Mouse (Mus musculus): ENCODE measurements around the gene Obsl1. TPM values are rescaled to one million over a fixed set of nuclear protein-coding genes. Genes with fewer than 3 reads are reported as not detected.
A peak's percentile ranks its signal among the peaks of the same experiment; 100 is the strongest.

Obsl1 gene
- polyA plus RNA-seq, 1 experiment from 2014 or later = 29.3 TPM

DNA sequence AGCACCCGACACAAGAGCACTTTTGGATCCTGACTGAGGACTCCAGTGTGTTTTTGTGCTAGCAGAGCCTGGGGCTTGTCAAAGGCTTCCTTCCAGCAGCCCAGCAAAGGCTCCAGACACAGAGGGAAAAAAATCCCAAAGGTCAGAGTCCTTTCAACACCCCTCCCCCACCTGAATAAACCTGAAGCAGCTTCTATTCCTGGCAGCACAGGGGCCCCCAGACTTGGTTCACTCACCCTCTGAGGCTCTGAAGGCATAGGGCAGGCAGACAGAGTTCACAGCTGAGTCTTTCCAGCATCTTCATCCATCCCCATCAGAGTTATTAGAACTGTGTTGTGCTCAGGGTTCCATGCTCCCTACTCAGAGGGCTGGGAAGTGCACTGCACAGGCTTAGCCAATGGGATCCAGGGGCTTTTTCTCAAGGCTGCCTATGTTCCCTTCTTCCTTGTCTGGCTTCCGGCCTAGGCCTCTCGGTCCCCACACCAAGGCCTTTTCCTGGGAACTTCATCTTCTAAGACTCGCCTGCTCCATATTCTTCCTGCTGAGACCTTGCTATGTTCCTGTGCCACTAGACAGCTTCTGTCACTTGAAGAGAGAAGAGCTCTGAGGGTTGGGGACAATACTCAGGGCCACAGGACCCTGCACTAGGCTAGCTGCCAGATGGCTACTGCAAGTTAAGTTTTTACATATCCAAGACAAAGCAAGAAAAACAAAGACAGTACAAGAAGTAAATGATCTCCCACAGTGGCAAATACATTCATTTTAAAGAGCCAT lies 5.4 kb upstream of the Obsl1 start:
- H3K4me1 ChIP-seq = peaks cover 6% of the 10 kb centered on the region
- peaks cover 5% of the 10 kb centered on the region; the same call in 1 of the 2 replicates for H3K27me3 ChIP-seq (replicated peaks)
- WGBS = 56% methylated on average over 4 of the region's 4 CpGs
- no peak overlapping the region for H3K4me3 ChIP-seq
- H3K9ac ChIP-seq = no peak overlapping the region
- no peaks in the 10 kb centered on the region for H3K9me3 ChIP-seq
- no peaks in the 10 kb centered on the region for H3K36me3 ChIP-seq (replicated peaks)
- H3K27ac ChIP-seq = no peak overlapping the region
- H3K4me2 ChIP-seq = no peak overlapping the region
- no peak for ATAC-seq (replicated peaks)

DNA sequence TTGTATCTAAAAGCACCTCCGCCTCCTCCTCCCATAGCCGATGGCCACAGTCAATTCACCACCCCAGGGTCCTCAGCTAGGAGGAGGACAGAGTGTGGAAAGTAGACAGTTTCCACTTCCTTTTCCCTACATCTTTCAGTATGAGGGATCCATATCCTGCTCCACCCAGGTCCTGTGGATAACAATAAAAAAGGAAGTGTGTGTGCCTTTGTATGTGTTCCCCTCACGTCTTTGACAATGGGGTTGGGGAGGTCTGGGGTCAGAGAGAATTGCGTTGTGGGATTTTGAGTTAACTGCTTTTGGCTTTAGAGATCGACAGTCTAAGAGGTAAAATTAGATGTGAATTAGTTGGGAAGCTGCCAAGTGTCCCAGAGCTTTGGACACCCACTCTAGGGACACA lies 3.9 kb upstream of the Obsl1 start:
- 78% methylated on average over 5 of the region's 5 CpGs for WGBS
- Histone ChIP-seq H3K27me3 (replicated peaks) (peaks cover 5% of the 10 kb centered on the region; the same call in 1 of the 2 replicates), H3K4me1 (peaks cover 11% of the 10 kb centered on the region), H3K9me3 (no peaks in the 10 kb centered on the region), H3K9ac (no peak overlapping the region), H3K27ac (no peak overlapping the region), H3K36me3 (replicated peaks) (no peaks in the 10 kb centered on the region), H3K4me2 (no peak overlapping the region), H3K4me3 (no peak overlapping the region)
- ATAC-seq (replicated peaks) = no peak

DNA sequence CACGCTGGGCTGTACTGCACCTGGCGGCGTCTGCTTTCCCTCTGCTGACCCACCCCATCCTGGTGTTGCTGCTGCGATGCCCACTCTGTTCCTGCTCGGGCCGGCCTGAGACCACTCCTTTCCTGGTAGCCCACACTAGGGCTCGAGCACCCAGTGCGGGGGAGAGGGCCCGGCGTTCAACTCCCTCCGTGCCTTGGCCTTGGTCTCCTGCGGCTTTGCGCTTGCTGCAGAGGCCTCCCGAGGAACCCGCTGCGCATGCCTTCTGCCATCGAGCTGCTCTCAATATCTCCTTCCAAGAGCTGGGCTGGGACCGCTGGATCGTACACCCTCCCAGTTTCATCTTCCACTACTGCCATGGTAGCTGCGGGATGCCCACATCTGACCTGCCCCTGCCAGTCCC lies 3.3 kb upstream of the Obsl1 start:
- no peaks in the 10 kb centered on the region for H3K9me3 ChIP-seq
- no peak for ATAC-seq (replicated peaks)
- H3K27me3 ChIP-seq (replicated peaks) = peaks cover 5% of the 10 kb centered on the region; the same call in 1 of the 2 replicates
- no peak overlapping the region for H3K4me3 ChIP-seq
- no peaks in the 10 kb centered on the region for H3K36me3 ChIP-seq (replicated peaks)
- H3K4me2 ChIP-seq = no peak overlapping the region
- no peak overlapping the region for H3K9ac ChIP-seq
- peaks cover 16% of the 10 kb centered on the region for H3K4me1 ChIP-seq
- H3K27ac ChIP-seq = no peak overlapping the region
- WGBS = 49% methylated on average over 20 of the region's 20 CpGs

- peaks cover 12% of the 10 kb centered on the region; the same call in 1 of the 2 replicates for H3K27me3 ChIP-seq (replicated peaks)
- peak within 1 kb of the TSS; percentile 94 for H3K4me2 ChIP-seq
- ATAC-seq (replicated peaks) = no peak
- no peaks in the 10 kb centered on the region for H3K9me3 ChIP-seq
- peak within 1 kb of the TSS; percentile 93 for H3K27ac ChIP-seq
- H3K36me3 ChIP-seq (replicated peaks) = no peaks in the 10 kb centered on the region
- H3K9ac ChIP-seq = peak within 1 kb of the TSS; percentile 85
- 76% methylated on average over 10 of the region's 10 CpGs for WGBS
- peak within 1 kb of the TSS; percentile 57 for H3K4me3 ChIP-seq
- H3K4me1 ChIP-seq = peaks cover 25% of the 10 kb centered on the region
Observed at GRCm38 (mm10) chr1:75507006-75507405, 754 bp upstream of the Obsl1 start, which contains the start of gene Inha. Inha (plus strand) TSS chr1:75507077.

DNA sequence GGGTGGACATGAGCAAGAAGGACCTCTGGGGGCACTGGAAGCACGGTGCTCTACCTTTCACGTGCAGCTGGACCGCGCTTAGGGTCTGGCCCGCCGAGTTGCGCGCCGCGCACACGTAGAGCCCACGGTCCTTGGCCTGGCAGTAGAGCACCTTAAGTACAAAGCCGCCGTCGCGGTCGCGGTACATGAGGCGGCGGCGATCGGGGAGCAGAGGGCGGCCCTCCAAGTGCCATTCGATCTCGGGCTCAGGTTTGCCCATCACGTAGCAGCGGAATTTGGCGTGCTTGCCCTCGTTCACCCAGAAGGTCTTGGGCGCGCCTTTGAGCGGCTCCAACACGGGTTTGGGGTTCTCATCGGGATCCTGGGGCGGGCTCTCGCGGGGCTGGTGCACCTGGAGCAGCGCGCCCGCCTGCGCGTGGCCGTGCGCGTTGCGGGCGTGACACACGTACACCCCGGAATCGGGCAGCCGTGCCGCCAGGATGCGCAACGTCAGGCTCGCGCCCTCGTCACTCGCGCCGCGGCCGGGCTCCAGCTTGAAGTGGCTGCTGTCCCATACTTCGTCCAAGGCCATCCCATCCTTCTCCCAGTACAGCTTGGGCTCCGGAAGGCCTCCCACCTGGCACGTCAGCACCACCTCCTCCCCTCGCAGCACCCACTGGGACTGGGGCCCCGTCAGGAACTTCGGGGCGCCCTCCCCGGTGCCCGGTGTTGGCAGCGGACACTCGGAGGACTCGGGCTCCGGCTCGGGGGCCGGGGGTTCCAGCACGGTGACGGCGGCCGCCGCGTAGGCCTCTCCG lies 895 bp downstream of the Obsl1 start:
- H3K4me3 ChIP-seq = peak overlapping the region; percentile 57
- peaks cover 12% of the 10 kb centered on the region; the same call in 1 of the 2 replicates for H3K27me3 ChIP-seq (replicated peaks)
- peak overlapping the region; percentile 93 for H3K27ac ChIP-seq
- H3K9ac ChIP-seq = peak overlapping the region; percentile 85
- peak overlapping the region; percentile 94 for H3K4me2 ChIP-seq
- peak; percentile 90 for ATAC-seq (replicated peaks)
- peaks cover 25% of the 10 kb centered on the region for H3K4me1 ChIP-seq
- under 1% methylated on average over 83 of the region's 84 CpGs for WGBS
- peaks cover 2% of the 10 kb centered on the region; the same call in 1 of the 2 replicates for H3K36me3 ChIP-seq (replicated peaks)
- H3K9me3 ChIP-seq = no peaks in the 10 kb centered on the region

DNA sequence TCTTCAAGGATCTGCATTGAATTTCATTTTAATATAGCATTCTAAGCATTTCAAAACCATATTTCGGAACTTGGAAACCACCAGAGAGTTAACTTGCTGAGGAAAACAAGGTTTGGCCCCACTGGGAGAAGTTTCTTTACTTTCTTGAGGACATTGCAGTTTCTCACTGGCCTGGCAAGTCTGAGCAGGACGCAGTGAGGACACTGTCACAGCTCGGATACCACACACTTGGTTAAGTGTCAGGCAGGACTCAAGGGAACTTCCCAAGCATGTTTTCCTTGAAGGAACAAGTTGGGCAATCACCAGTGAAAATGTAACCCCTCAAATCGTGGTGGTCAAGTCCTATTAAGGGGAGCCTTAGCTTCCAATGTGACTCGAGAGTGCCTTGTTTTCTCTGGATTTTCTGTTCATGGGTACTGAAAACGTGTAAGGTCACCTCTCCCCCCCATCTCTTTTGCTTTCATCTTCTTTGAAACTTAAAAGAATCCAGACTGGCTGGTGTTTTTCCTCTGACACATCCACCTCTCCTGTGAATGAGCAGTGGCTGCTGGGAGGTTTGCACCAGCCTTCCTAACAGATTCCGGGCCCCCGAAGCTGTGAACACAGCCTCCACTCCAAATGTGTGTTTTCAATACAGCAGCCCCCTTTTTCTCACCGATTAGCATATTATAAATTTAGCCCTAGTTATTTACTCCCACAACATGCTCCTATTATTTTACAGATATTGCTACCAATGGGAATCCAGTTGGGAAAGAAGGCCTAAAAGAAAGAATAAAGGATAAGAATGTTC lies 1.8 kb downstream of the Obsl1 start:
- Histone ChIP-seq H3K36me3 (replicated peaks) (peaks cover 7% of the 10 kb centered on the region; the same call in 1 of the 2 replicates), H3K4me1 (peaks cover 25% of the 10 kb centered on the region), H3K4me3 (peak overlapping the region; percentile 57), H3K9ac (peak overlapping the region; percentile 85), H3K9me3 (no peaks in the 10 kb centered on the region), H3K4me2 (peak overlapping the region; percentile 94), H3K27me3 (replicated peaks) (peaks cover 10% of the 10 kb centered on the region; the same call in 1 of the 2 replicates), H3K27ac (peak overlapping the region; percentile 93)
- no peak for ATAC-seq (replicated peaks)
- 62% methylated on average over 9 of the region's 9 CpGs for WGBS

DNA sequence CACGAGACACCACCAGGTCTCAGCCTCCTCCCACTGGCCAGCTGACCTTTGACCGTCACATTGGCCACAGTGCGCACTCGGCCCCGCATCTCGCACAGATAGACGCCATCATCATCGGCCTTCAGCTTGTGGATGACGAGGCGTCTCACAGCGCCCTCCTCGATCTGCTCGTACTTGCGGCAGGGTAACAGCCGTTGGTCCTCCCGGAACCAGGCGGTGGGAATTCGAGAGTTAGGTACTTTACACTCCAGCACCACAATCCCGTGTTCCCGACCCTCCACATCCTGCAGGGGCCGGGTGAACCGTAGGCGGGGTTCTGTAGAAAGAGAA lies 2.6 kb downstream of the Obsl1 start:
- H3K27ac ChIP-seq = no peak overlapping the region
- H3K4me1 ChIP-seq = peaks cover 25% of the 10 kb centered on the region
- H3K9ac ChIP-seq = no peak overlapping the region
- no peak overlapping the region for H3K4me2 ChIP-seq
- H3K27me3 ChIP-seq (replicated peaks) = 0 out of 2 replicates have a peak, but pooled peaks cover 7% of the 10 kb centered on the region
- H3K9me3 ChIP-seq = no peaks in the 10 kb centered on the region
- 74% methylated on average over 23 of the region's 23 CpGs for WGBS
- H3K4me3 ChIP-seq = no peak overlapping the region
- peaks cover 7% of the 10 kb centered on the region; the same call in 1 of the 2 replicates for H3K36me3 ChIP-seq (replicated peaks)
- ATAC-seq (replicated peaks) = no peak

- Histone ChIP-seq H3K9me3 (no peaks in the 10 kb centered on the region), H3K36me3 (replicated peaks) (peaks cover 7% of the 10 kb centered on the region; the same call in 1 of the 2 replicates), H3K4me2 (no peak overlapping the region), H3K9ac (no peak overlapping the region), H3K27ac (no peak overlapping the region), H3K4me1 (peaks cover 25% of the 10 kb centered on the region), H3K4me3 (no peak overlapping the region), H3K27me3 (replicated peaks) (0 out of 2 replicates have a peak, but pooled peaks cover 7% of the 10 kb centered on the region)
- WGBS = 88% methylated on average over 25 of the region's 25 CpGs
- ATAC-seq (replicated peaks) = no peak
Observed at GRCm38 (mm10) chr1:75502945-75503650, 3.2 kb downstream of the Obsl1 start.

DNA sequence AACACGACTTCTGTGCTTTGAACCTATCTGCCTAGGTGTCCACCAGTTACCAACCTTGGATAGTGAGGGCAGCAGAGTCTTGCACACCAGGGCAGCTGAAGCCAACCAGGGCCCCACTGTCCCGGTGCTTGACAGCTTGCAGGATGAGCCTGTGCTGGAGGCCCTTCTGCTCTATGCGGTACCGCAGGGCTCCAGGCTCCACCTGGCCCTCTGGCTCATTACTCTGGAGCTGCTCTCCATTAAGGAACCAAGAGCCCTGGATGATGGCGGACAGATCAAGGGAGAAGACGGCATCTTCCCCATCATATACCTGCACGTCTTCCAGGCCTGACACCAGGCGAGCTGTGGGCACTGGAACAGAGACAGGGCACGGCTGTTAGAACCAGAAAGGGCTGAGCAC lies 4.3 kb downstream of the Obsl1 start:
- WGBS = 97% methylated on average over 9 of the region's 9 CpGs
- peaks cover 7% of the 10 kb centered on the region; the same call in 1 of the 2 replicates for H3K36me3 ChIP-seq (replicated peaks)

GRCm38 (mm10) chr1:75499441-75499840 lies 6.8 kb downstream of the Obsl1 start:
- Histone ChIP-seq H3K9ac (no peak overlapping the region), H3K4me1 (peaks cover 11% of the 10 kb centered on the region), H3K36me3 (replicated peaks) (peaks cover 7% of the 10 kb centered on the region; the same call in 1 of the 2 replicates), H3K4me3 (no peak overlapping the region), H3K27ac (no peak overlapping the region), H3K27me3 (replicated peaks) (0 out of 2 replicates have a peak, but pooled peaks cover 7% of the 10 kb centered on the region), H3K9me3 (no peaks in the 10 kb centered on the region), H3K4me2 (no peak overlapping the region)
- WGBS = 88% methylated on average over 7 of the region's 7 CpGs
- ATAC-seq (replicated peaks) = no peak

More for the DNA sequence above, 4.3 kb downstream of the Obsl1 start:
- H3K4me2 ChIP-seq = no peak overlapping the region
- H3K9me3 ChIP-seq = no peaks in the 10 kb centered on the region
- H3K27me3 ChIP-seq (replicated peaks) = 0 out of 2 replicates have a peak, but pooled peaks cover 7% of the 10 kb centered on the region
- no peak overlapping the region for H3K4me3 ChIP-seq
- no peak overlapping the region for H3K9ac ChIP-seq
- peaks cover 22% of the 10 kb centered on the region for H3K4me1 ChIP-seq
- ATAC-seq (replicated peaks) = no peak
- H3K27ac ChIP-seq = no peak overlapping the region

GRCm38 (mm10) chr1:75498897-75499296 lies 7.4 kb downstream of the Obsl1 start:
- Histone ChIP-seq H3K27ac (no peak overlapping the region), H3K9me3 (no peaks in the 10 kb centered on the region), H3K4me1 (0 out of 2 replicates have a peak, but pooled peaks cover 6% of the 10 kb centered on the region), H3K4me2 (no peak overlapping the region), H3K4me3 (no peak overlapping the region), H3K36me3 (replicated peaks) (peaks cover 7% of the 10 kb centered on the region; the same call in 1 of the 2 replicates), H3K27me3 (replicated peaks) (0 out of 2 replicates have a peak, but pooled peaks cover 7% of the 10 kb centered on the region), H3K9ac (no peak overlapping the region)
- ATAC-seq (replicated peaks) = no peak
- 85% methylated on average over 4 of the region's 4 CpGs for WGBS

All from midbrain, embryonic 15.5 days (tissue).